Mouse (Mus musculus) embryo, embryonic 9.5 days (tissue): ENCODE data around the gene Tbr1.

Experiments
- DNase-seq: peaks from one replicate; pipeline ENCODE4 v3.0.0-alpha.2; 2017; ENCODE audit errors: extremely low spot score

Gene Tbr1

DNA sequence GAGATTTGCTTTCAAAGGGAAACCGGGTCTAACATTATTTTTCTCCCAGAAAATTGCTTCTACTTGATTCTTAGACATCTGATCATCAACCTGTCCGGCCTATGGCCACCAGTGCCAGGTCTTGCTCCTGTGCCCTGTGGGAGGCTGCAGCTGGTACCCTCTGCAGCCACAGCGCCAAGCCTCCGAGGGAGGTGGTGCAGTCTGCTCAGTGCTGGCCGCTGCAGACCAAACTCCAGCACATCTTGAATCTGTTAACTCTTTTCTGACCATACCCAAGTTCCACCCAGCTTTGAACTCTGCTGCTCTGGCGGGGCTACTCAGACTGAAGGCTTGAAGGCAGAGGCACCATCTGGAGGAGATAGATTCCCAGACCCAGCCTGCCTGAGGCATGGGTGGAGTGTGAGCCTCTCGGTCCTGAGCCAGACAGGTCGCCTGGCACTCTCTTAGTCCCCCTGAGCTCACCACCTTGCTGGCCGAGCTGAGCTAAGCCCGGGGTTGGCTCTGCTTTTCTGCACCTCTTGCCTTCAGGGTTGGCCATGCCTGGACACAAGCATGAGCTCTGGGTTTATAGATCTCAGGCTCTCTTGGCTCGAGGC, at the start of gene Tbr1:
Gene Tbr1 (plus strand): TSS at position 275 of the 596 bp plus-strand sequence.
- peak; percentile 45 for DNase-seq

DNA sequence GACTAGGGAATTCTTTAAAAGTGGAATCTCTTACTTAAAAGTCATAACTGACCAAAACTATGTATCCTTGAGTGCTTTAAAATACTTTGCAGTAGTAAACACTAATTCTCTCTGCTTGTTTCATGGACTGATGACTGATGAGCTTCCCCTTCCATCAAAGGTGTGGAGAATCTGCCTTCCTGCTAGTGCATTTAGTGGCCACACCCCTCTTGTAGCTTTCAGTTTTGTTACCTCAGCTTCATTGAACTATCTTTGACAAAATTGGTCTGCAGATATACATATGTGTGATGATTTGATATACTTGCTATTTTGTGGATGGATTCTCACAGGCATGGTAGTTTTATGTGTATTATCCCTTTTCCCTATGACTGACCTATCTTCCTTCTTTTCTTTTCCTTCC, 47.7 kb upstream of the Tbr1 start:
- no peak for DNase-seq

DNA sequence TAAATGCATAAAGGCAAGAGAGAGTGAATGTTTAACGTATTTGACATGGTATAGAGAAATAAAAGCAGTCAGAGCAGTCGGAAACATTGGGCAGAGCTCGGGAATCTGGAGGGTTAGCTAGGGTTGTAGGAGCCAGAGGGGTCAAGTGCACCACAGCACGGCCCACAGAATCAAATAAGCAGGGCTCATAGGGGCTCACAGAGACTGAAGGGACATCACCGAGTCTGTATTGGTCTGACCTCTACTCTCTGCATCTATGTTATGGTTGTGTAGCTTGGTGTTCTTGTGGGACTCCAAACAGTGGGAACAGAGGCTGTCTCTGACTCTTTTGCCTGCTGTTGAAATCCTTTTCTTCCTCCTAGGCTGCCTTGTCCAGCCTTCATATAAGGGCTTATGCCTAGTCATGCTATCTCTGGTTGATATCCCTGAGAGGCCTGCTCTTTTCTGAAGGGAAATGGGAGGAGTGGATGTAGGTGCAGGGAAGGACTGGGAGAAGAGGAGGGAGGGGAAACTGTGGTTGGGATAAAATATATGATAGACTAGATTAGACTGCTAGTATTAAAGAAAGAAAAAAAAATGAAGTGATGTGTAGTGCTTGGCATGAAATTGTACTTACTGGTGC, 43.4 kb upstream of the Tbr1 start:
- DNase-seq, result no peak

DNA sequence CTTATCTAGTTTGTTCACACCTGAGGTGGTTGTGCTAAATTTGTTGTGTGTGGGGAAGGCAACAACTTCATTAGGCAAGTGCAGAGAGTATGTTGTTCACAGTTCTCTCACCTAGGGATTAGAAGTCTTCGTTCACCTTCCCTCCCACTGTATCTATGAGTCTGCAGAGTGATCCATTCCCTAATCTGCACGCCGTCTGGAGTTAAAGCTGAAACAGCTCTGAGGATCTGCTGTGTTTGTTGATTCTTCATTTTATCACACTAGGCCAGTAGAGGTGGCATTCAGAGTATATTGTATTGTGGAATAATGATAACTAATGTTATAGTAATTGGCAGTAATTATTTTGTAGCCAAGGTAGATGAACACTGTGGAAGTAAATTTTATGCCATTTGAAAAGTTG, 42.7 kb upstream of the Tbr1 start:
- DNase-seq, result no peak

DNA sequence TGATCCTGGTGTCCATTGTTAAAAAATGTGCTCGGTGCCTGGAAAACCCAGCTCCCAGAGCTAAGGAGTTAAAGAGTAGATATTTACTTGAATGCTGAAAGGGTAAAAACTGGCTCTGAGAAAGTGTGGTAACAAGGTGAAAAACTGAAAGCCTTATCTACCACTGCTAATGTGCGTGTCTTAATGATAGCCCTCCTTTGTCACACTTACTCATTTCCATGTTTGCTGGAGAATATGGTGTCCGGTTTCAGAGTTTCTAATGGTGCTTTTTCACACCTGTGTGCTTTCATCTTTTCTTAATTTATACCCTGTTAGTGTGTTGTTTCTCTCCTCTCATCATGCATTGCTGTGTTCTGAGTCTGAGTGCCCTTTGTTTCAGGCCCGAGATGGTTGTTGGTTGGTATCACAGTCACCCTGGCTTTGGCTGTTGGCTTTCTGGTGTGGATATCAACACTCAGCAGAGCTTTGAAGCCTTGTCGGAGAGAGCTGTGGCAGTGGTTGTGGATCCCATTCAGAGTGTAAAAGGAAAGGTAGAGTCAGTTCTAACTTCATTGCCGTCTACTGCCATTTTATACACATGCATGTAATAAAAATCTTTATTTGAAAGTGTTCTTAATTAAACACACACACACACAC, 38.1 kb upstream of the Tbr1 start:
- peak; percentile 3 for DNase-seq

DNA sequence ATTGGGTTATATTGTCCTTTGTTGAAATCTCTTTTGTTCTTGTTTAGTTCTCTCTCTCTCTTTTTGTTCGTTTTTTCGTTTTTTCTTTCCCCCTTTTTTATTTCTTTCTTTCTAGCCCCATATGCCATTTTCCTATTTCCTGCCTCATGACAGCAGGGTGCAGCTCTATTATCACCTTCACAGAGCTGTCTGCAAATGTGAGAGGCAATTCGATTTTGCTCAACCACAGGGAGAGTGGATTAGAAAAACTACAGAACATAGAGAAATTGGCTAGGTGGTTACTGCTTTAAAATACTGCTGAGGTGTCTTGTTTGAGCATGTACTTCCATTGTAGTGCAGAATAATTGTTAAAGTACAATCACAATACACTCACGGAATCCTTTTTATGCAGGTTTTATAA, 37.2 kb upstream of the Tbr1 start:
- no peak for DNase-seq

DNA sequence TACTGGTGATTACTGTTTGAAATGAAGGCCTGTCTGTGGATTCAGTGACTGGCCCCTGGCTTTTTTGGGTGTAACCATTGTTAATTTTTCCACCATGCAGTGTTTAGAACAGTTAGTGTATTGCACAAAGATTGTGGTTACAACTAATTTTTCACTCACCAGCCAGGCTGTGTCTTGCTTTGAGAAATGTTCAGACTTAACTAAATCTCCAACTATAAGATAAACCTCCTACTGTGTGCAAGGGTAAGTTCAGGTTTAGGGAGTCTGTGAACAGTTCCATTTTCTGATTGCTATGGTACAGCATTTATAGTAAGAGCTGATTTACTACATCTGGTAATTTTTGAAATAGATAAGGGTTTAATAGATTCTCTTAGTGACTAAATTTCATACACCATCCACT, 21.9 kb upstream of the Tbr1 start:
- DNase-seq, result no peak

DNA sequence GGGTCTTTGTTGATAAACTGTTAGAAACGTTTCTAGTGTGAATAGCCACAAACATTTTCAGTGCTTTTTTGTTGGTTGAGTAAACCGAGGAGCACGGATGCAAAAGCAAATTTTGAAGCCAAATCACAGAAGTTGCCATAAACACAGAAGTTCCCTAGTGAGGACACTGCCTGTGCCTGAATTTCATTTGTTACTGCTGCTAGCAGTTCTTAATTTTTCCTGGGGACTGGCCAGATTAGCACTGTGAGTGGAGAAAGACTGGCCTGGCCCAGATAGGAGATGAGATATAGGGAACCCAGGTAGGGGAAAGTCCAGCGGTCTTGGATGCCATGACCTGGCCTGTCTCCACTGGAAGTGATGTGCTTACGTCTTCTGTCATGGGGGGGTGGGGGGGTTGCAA, 7.8 kb upstream of the Tbr1 start:
- no peak for DNase-seq

DNA sequence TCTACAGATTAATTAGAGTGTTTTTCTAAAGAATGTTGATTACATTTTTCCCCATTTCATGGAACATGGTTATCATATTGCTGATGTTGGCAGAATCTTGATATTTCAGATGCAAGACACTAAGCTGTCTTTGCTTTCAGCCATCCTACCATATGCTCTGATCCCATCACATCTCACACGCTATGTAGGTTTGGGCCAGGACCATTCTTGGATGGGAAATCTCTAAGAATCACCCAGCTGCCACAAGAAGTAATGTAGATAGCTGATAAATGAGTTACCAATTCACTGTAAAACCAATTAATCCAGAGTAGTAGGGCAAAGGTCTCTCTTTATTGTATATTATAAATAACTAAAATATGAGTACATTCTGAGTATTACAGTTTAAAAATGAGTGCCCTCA, 4.7 kb upstream of the Tbr1 start:
- no peak for DNase-seq

DNA sequence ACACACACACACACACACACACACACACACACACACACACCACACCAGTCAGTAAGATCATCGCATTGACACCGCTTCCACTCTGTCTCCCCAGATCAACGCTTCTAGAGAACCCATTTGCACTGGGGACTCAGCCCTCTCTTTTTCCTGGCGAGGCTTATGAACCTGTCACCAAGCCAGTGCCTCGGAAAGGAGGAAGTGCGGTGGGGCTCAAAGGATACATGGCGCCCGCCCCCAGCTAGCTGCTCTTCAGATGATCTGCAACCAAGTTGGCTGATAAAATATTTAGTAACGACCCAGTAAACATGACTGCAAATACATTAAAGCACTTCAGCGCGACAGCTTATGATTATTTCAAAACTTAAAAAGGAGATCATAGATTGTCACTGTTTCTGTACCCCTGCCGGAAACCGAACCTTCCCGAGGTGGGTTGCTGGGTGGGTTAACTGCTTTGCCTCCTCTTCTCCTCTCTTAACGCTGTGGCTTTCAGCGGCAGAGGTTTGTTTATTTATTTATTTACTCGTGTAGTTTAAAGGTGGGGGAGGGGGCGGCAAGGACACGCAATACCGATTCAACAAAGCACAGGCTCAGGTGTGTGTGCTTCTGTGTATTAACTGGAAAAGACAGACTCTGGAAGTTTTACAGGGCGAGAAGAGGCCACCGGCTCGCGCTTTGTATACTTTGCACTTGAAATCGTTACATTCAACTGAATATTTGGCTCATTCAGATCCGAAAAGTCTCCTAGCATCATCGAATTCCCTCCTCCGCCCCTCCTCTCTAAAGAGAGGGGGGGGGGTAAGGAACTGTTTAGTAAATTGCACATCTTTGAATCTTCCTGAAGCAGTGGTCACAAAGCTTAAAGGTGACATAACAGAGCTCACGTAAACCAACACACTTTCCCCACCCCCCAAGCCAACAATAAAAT, 975 bp downstream of the Tbr1 start:
- DNase-seq, result peak; percentile 15

DNA sequence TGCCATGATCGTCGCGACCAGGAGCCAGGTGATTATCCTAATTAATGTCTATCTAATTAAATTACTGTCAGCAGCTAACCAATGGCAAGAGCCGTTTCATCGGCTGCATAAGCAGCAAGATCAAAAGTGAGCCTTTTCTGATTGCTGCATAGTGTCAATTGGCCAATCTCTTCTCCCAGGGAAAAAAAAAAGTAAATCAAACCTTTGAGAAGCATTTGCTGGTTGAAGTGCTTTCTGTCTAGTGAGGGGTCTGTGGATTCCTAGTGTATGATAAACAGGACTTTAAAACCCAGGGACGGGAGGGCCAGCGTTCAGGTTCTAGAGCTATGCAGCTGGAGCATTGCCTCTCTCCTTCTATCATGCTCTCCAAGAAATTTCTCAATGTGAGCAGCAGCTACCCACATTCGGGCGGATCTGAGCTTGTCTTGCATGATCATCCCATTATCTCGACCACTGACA, 1.7 kb downstream of the Tbr1 start:
- DNase-seq, result peak; percentile 7

DNA sequence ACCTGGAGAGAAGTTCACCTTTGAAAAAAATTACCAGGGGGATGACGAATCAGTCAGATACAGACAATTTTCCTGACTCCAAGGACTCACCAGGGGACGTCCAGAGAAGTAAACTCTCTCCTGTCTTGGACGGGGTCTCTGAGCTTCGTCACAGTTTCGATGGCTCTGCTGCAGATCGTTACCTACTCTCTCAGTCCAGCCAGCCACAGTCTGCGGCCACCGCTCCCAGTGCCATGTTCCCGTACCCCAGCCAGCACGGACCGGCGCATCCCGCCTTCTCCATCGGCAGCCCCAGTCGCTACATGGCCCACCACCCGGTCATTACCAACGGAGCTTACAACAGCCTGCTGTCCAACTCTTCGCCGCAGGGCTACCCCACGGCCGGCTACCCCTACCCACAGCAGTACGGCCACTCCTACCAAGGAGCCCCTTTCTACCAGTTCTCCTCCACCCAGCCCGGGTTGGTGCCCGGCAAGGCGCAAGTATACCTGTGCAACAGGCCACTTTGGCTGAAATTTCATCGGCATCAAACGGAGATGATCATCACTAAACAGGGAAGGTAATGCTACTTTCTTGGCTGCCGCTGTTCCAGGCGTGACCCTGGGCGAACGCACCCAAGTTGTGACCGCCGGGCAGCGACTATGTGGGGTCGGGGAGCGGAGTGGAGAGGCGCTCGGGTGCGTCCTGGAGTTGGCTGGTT, 2.3 kb downstream of the Tbr1 start:
- peak; percentile 65 for DNase-seq

DNA sequence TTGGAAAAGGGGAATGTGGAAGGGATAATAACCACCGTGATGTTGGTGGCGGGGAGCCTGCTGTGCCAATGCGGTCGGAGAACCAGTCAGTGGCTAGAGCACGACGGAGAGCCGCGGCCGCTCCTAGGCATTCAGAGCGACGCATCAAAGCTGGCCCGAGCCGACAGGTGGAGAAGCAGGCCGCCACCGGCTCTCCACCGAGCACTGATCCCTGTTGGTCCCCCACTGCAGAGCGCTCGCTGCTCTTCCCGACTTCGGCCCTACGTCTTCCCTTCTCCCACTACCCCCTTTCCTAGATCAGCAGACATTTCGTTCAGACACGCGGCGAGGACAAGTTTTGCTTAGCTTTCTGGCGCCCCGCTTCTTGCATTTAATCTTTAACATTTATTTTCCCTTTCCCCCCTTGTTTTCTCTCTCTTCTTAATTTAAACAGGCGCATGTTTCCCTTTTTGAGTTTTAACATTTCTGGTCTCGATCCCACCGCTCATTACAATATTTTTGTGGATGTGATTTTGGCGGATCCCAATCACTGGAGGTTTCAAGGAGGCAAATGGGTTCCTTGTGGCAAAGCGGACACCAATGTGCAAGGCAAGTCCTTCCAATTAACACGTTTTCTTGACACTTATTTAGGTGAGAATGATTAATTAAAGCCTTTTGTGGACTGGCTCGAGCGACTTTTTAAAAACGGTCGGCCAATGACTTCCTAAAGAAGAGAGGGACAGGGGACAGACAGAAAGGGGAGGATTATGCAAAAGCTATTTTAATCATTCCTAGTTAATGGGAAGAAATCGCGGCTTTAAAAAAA, 3.0 kb downstream of the Tbr1 start:
- no peak for DNase-seq

DNA sequence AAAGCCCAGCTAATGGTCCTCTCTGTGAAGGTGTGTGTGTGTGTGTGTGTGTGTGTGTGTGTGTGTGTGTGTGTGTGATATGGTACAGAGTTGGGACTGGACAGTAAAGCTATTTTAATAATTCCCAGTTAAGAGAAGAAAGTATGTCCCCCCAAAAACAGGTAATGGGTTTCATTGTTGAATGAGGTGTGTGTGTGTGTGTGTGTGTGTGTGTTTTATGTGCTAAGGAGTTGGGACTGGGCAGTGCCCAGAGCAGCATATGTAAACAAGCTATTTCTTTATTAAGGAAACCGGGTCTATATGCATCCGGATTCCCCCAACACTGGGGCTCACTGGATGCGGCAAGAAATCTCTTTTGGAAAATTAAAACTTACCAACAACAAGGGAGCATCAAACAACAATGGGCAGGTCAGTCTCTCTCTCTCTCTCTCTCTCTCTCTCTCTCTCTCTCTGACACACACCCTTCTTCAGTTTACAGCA, 3.7 kb downstream of the Tbr1 start:
- peak; percentile 21 for DNase-seq

DNA sequence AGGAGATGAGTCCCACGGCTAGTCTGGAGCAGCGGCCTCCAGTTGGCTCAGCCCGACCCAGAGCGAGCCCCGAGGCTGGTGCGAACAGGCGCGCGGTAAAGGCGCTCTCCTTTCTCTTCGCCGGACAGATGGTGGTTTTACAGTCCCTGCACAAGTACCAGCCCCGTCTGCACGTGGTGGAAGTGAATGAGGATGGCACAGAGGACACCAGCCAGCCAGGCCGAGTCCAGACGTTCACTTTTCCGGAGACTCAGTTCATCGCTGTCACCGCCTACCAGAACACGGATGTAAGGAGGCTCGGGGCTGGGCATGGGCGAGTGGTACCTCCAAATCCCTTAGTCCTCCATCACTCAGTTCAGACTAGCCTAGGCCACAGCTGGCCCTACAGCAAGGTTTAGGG, 4.4 kb downstream of the Tbr1 start:
- peak; percentile 74 for DNase-seq

DNA sequence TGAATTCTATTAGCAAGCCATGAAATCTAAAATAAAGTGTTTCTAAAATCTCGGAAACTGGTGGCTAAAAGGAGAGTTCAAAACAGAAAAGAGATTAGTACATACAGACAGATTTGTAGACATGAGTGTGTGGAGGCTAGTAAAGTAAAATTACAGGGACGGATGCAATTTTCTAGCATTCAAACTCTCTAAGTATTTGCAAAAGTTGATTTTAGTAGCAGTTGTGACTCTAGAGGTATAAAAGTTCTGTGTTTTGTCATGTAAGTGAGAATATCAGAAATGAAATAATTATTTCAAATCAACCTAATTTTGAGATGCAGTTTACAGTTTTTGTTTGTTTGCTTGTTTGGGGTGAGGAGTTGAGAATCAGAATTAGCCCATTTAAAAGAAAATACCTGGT, 5.1 kb downstream of the Tbr1 start:
- no peak for DNase-seq

DNA sequence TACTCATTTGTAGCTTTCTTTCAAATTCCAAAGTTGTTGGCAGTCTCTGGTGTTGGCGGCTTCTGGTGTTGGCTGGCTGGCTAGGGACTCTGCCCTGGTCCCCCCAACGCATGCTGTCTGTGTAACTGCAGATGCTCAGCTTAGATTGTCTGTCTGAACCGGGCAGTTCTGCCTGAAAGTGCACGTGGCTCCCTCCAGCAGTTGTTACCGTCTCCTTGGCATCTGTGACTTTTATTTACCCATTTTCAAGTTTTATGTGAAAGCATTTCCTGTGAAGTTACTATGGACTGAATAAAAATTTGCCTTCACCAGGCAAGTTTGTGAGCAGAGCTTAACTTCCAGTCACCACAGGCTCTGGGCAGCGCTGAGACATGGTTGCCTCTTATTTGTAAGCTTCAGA, 6.0 kb downstream of the Tbr1 start:
- DNase-seq, result peak; percentile 43

DNA sequence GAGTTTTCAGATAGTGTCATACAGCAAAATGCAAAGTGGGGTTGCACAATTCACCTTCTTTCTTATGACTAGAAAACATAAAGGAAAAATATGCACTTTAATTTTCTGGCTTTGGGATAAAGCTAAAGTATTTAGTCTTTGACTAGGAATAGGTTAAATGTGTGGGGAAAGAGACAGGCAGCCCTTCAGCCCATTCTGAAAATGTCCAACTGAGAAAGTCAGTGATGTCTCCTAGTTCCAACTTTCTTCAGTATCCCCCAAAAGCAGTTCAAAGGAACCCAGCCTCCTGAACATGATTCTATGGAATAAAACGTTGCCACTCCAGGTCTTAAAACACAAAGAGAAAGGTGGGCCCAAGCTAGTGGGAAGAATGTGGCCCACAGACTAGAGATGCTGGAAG, 6.7 kb downstream of the Tbr1 start:
- DNase-seq, result no peak

DNA sequence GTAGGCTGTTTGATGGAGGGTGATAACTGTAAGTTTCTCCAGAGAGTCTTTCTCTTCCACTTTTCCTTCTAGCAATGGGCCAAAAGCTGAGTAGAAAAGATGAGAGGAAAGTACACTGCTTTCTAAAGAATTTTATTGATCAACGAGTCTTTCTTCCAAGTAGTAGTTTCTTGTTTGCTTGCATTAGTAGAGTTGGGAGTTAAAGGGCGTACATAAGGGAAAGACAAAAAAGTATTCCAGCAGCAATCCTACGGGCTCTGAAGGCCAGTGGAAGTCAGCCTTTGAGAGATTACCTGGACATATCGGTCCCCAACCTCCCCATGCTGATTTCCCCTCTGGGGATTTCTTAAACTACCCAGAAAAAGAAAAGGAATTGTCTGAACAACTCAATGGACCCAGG, 8.0 kb downstream of the Tbr1 start:
- DNase-seq, result peak; percentile 27

DNA sequence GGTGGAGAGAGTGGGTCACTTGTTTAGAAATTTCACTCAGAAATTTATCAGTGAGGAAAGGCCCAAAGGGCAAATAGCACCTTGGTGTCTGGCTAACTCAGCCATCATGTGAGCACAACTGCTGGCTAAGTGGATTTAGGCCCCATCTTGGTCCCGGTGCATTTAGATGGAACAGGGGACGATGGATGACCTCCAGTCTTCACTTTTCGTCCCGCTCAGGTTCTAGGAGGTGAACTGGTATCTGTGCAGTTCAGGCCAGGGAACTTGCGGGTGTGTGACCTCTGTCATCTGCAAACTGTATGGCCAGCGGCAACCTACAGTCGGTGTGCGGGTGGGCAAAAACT, 8.4 kb downstream of the Tbr1 start:
- DNase-seq, result peak; percentile 49
